Mouse (Mus musculus) heart, postnatal 0 days (tissue): ENCODE results near the gene Bend3. TPM values are rescaled to one million over a fixed set of nuclear protein-coding genes. Genes with fewer than 3 reads are reported as not detected.

Experiments
- ATAC-seq: fragments of 200-750 bp; cut with Nextera tagmentation; 2 replicates; pipeline ENCODE4 v1.8.0; 2017; ENCODE audit warnings: low read depth, moderate number of reproducible peaks, moderate library complexity; ENCODE audit not compliant: insufficient read depth
- DNase-seq: peaks from one replicate; pipeline ENCODE4 v3.0.0-alpha.2; 2016; ENCODE audit warnings: low spot score
- H3K27ac ChIP-seq: fragments of 300-500 bp; sonication (generic); 2 replicates; pipeline ENCODE4 v1.5.1; 2014; ENCODE audit warnings: low read depth, mild to moderate bottlenecking
- H3K27me3 ChIP-seq: fragments of 300-500 bp; sonication (generic); 2 replicates; pipeline ENCODE4 v1.6.1; 2014; ENCODE audit warnings: low read length, mixed read lengths; ENCODE audit not compliant: control insufficient read depth, insufficient read depth
- H3K36me3 ChIP-seq: fragments of 300-500 bp; sonication (generic); replicated peaks from 2 replicates; pipeline ENCODE4 v1.6.1; 2014; ENCODE audit warnings: low read length, mixed read lengths; ENCODE audit not compliant: control insufficient read depth, insufficient read depth
- H3K4me1 ChIP-seq: fragments of 300-500 bp; sonication (generic); 2 replicates; pipeline ENCODE4 v1.6.1; 2014; ENCODE audit warnings: antibody characterized with exemption; ENCODE audit not compliant: control insufficient read depth, insufficient read depth
- H3K4me2 ChIP-seq: fragments of 300-500 bp; sonication (generic); 2 replicates; pipeline ENCODE4 v1.6.1; 2014; ENCODE audit warnings: low read depth, mild to moderate bottlenecking, low read length, moderate library complexity
- H3K4me3 ChIP-seq: fragments of 300-500 bp; sonication (generic); 2 replicates; pipeline ENCODE4 v1.5.1; 2014; ENCODE audit warnings: low read depth, low read length
- H3K9ac ChIP-seq: fragments of 300-500 bp; sonication (generic); replicated peaks from 2 replicates; pipeline ENCODE4 v1.6.1; 2014; ENCODE audit warnings: low read depth, low read length, mixed read lengths
- H3K9me3 ChIP-seq: fragments of 300-500 bp; sonication (generic); replicated peaks from 2 replicates; pipeline ENCODE4 v1.6.1; 2016; ENCODE audit warnings: low read length; ENCODE audit not compliant: control insufficient read depth
- CTCF ChIP-seq: IDR thresholded peaks from 2 replicates; pipeline ENCODE4 v1.5.1; 2016; ENCODE audit warnings: antibody characterized with exemption, control low read depth, low read depth
- EP300 ChIP-seq: IDR thresholded peaks from 2 replicates; pipeline ENCODE4 v1.6.1; 2016; ENCODE audit warnings: antibody characterized with exemption, low read depth
- WGBS: fragments of 180-500 bp; shearing (Covaris S2); extraction: QIAGEN DNeasy Blood & Tissue Kit; methylation state at CpG from one replicate; pipeline ENCODE4 v1.1.7; 2014; 5-methylcytosine and 5-hydroxymethylcytosine counted together
- polyA plus RNA-seq: library from polyadenylated mRNA; unstranded; fragments of >200 nt; fragmentation: Nextera tagmentation; extraction: Ambion mirVana; gene quantifications from 2 replicates; pipeline ENCODE4 v1.2.1, GENCODE M21; 2015
- total RNA-seq: library from RNA; depleted of rRNA; stranded (reverse); fragments of >200 nt; gene quantifications from 2 replicates; pipeline ENCODE4 v1.2.3, GENCODE M21; 2014; ENCODE audit warnings: low replicate concordance

Gene Bend3
- total and polyA plus RNA-seq, 2 experiments from 2014 or later = 1.1 to 12.6 TPM

DNA sequence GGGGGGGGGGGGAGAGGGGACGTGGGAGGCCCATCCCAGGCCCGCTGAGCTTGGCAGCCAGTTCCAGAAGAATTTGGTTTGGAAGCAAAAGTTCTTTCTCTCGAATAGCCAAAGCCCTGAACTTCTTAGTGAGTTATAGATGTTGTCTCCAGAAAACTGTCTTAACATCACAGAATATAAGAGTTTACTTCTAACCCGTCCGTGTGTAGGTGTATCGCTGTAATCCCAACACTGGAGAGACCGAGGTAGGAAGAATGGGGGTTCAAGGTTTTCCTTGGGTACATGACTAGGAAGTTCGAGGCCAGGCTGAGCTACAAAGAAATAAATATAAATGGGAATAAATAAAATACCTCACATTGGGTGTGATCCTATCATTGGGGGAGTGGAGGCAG, 62.5 kb downstream of the Bend3 start:
- H3K27ac ChIP-seq = no peak overlapping the region
- WGBS = 39% methylated on average over 7 of the region's 8 CpGs
- ATAC-seq = no peak

DNA sequence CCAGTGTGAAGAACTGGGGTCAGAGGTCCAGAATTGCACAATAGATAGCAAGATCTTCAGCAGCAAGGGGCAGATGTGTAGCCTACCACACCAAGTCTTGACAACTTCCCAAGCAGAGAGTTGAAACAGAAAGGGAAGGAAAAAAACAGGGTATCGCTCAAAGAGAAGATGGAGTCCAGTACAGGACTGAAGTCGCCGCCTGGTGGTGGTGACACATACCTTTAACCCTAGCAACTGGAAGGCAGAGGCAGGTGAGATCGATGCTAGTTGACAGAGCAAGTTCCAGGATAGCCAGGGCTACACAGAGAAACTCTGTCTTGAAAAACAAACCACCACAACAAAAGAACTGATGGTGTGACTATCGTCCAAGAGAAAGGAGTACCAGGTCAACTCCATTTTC, 70.8 kb downstream of the Bend3 start:
- Histone ChIP-seq H3K27ac (no peak overlapping the region), H3K4me3 (no peak overlapping the region), H3K27me3 (no peaks in the 10 kb centered on the region), H3K4me1 (no peaks in the 10 kb centered on the region), H3K36me3 (no peaks in the 10 kb centered on the region), H3K9me3 (no peaks in the 10 kb centered on the region), H3K9ac (no peak overlapping the region), H3K4me2 (no peak overlapping the region)
- DNase-seq (no peak), ATAC-seq (no peak)
- whole genome bisulfite sequencing = 51% methylated on average over 5 of the region's 5 CpGs
- TF ChIP-seq EP300 (no peak), CTCF (peak; percentile 26)

More for the DNA sequence above, 62.5 kb downstream of the Bend3 start:
- TF ChIP-seq EP300 = no peak
- no peak for TF ChIP-seq CTCF
- Histone ChIP-seq H3K27me3 (no peaks in the 10 kb centered on the region), H3K4me3 (peak overlapping the region; percentile 93), H3K36me3 (peaks cover 5% of the 10 kb centered on the region), H3K4me2 (peak overlapping the region; percentile 41), H3K9me3 (no peaks in the 10 kb centered on the region), H3K9ac (no peak overlapping the region), H3K4me1 (peaks cover 13% of the 10 kb centered on the region; the same call in 1 of the 2 replicates)
- no peak for DNase-seq

DNA sequence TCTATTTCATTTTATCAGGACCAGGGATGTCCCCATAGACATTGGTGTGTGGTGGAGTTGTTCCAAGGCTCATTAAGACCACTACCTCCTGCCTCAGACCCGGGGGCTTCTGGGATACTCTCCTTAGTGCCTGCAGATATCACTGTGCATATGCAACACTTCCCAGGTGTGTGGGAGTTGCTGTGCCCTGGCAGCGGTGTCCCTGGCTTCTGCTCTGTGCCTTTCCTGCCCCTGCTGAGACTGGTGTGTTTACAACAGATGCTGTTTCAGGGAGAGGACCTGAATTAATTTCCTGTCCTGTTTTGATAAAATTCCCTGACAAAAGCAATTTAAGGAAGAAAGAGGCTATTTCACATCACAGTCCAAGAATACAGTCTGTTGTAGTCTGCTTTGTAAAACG, 72.3 kb downstream of the Bend3 start:
- no peak overlapping the region for H3K9ac ChIP-seq
- no peaks in the 10 kb centered on the region for H3K9me3 ChIP-seq
- H3K36me3 ChIP-seq = no peaks in the 10 kb centered on the region
- no peak overlapping the region for H3K4me3 ChIP-seq
- WGBS = 19% methylated on average over 3 of the region's 3 CpGs
- TF ChIP-seq CTCF (no peak), EP300 (no peak)
- H3K4me2 ChIP-seq = no peak overlapping the region
- H3K27ac ChIP-seq = no peak overlapping the region
- H3K4me1 ChIP-seq = no peaks in the 10 kb centered on the region
- ATAC-seq (no peak), DNase-seq (no peak)
- H3K27me3 ChIP-seq = no peaks in the 10 kb centered on the region

DNA sequence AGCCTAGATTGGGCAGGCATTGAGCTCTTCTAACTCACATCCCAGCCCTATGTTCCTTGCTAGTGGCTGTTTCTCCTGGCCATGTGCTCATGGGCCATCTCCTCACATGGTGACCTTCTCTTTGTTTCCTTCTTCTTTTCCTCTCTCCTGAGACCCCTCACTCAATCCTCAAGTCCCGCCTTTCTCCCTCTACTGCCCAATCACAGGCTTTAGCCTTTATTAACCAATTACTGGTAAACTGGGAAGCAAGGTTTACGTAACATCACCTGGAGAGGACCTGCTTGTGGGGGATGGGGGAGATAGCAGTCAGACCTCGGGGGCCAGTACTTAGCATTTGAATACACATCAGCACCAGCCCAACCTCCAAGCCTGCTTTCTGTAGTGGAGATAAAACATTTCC, 72.8 kb downstream of the Bend3 start:
- no peak for DNase-seq
- H3K36me3 ChIP-seq = no peaks in the 10 kb centered on the region
- no peak for TF ChIP-seq EP300
- no peak for TF ChIP-seq CTCF
- no peak for ATAC-seq
- no peak overlapping the region for H3K9ac ChIP-seq
- no peaks in the 10 kb centered on the region for H3K27me3 ChIP-seq
- H3K4me3 ChIP-seq = no peak overlapping the region
- no peaks in the 10 kb centered on the region for H3K9me3 ChIP-seq
- no peak overlapping the region for H3K4me2 ChIP-seq
- no peaks in the 10 kb centered on the region for H3K4me1 ChIP-seq
- 27% methylated on average over 3 of the region's 3 CpGs for WGBS
- no peak overlapping the region for H3K27ac ChIP-seq

DNA sequence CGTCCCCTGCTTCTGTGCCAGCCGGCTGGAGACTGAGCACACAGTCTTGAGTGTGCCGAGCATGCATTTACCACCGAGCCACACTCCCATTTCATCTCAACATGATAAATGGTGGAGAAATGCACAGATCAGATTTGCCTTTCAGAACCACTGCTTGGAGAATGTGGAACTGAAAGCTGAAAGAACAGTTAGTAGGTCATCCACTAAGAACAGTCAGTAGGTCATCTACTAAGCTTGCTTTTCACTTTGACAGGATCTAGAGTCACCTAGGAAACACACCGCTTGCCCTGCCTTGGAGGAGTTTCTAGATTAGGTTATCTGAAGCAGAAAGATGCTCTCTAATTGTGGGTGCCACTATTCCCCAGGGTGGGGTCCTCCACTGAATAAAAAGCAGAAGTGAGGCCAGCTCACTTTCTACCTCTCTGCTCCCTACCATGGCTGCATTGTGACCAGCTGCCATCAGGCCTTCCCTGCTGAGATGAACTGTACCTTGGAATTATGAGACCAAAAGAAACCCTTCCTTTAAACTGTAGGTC, 79.1 kb downstream of the Bend3 start:
- H3K9ac ChIP-seq = no peak overlapping the region
- no peak overlapping the region for H3K4me2 ChIP-seq
- ATAC-seq (no peak), DNase-seq (no peak)
- TF ChIP-seq CTCF (no peak), EP300 (no peak)
- H3K27me3 ChIP-seq = no peaks in the 10 kb centered on the region
- H3K4me1 ChIP-seq = no peaks in the 10 kb centered on the region
- H3K36me3 ChIP-seq = no peaks in the 10 kb centered on the region
- WGBS = 76% methylated on average over 5 of the region's 5 CpGs
- H3K4me3 ChIP-seq = no peak overlapping the region
- no peak overlapping the region for H3K27ac ChIP-seq
- no peaks in the 10 kb centered on the region for H3K9me3 ChIP-seq

DNA sequence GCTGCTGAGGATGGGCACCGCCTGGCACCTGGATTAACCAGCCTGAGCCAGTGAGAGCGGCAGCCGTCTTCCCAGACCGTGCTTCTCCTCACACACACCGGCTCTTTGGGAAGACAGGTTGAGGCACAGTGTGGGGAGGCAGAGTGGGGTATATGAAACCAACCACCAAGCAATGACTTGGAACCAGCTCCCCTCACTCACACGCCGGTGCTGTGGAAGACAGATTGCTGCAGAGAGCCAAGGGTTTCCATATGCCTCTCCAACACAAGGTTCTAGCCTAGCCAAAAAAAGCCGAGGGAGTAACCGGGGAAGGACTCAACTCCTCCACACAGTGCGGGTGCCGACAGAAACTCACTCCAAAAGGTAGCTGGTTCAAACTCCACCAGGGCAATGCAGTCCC, 80.7 kb downstream of the Bend3 start:
- DNase-seq (no peak), ATAC-seq (no peak)
- 64% methylated on average over 11 of the region's 11 CpGs for WGBS
- Histone ChIP-seq H3K36me3 (no peaks in the 10 kb centered on the region), H3K4me2 (no peak overlapping the region), H3K4me1 (no peaks in the 10 kb centered on the region), H3K9ac (no peak overlapping the region), H3K9me3 (no peaks in the 10 kb centered on the region), H3K27me3 (no peaks in the 10 kb centered on the region), H3K4me3 (no peak overlapping the region), H3K27ac (no peak overlapping the region)
- no peak for TF ChIP-seq EP300
- TF ChIP-seq CTCF = no peak
